Mouse (Mus musculus) heart, embryonic 16.5 days (tissue): ENCODE data around the gene Nrtn. TPM values are rescaled to one million over a fixed set of nuclear protein-coding genes. Genes with fewer than 3 reads are reported as not detected.

Source experiments
- ATAC-seq: fragments of 200-750 bp; cut with Nextera tagmentation; replicated peaks from 2 replicates; pipeline ENCODE4 v1.8.0; 2017; ENCODE audit warnings: moderate number of reproducible peaks; ENCODE audit not compliant: insufficient read depth, low FRiP score; ENCODE audit errors: extremely low read depth
- H3K27ac ChIP-seq: fragments of 300-500 bp; sonication (generic); 2 replicates; pipeline ENCODE4 v1.5.1; 2014; ENCODE audit warnings: mild to moderate bottlenecking, low read length, control low read depth, moderate library complexity
- H3K27me3 ChIP-seq: fragments of 300-500 bp; sonication (generic); 2 replicates; pipeline ENCODE4 v1.6.1; 2014; ENCODE audit warnings: low read length, mixed read lengths; ENCODE audit not compliant: control insufficient read depth, insufficient read depth
- H3K36me3 ChIP-seq: fragments of 300-500 bp; sonication (generic); 2 replicates; pipeline ENCODE4 v1.6.1; 2014; ENCODE audit not compliant: control insufficient read depth, insufficient read depth
- H3K4me1 ChIP-seq: fragments of 300-500 bp; sonication (generic); 2 replicates; pipeline ENCODE4 v1.6.1; 2014; ENCODE audit warnings: low read length, mixed read lengths; ENCODE audit not compliant: control insufficient read depth, insufficient read depth
- H3K4me2 ChIP-seq: fragments of 300-500 bp; sonication (generic); 2 replicates; pipeline ENCODE4 v1.6.1; 2014; ENCODE audit warnings: low read depth, mild to moderate bottlenecking, control low read depth, low read length
- H3K4me3 ChIP-seq: fragments of 300-500 bp; sonication (generic); 2 replicates; pipeline ENCODE4 v1.5.1; 2014; ENCODE audit warnings: mild to moderate bottlenecking, control low read depth, low read length
- H3K9ac ChIP-seq: fragments of 300-500 bp; sonication (generic); 2 replicates; pipeline ENCODE4 v1.6.1; 2014; ENCODE audit warnings: low read length, control low read depth
- H3K9me3 ChIP-seq: fragments of 300-500 bp; sonication (generic); replicated peaks from 2 replicates; pipeline ENCODE4 v1.6.1; 2016; ENCODE audit warnings: low read length; ENCODE audit not compliant: control insufficient read depth
- WGBS: fragments of 180-500 bp; shearing (Covaris S2); extraction: QIAGEN DNeasy Blood & Tissue Kit; methylation state at CpG from one replicate; pipeline ENCODE4 v1.1.7; 2014; 5-methylcytosine and 5-hydroxymethylcytosine counted together
- polyA plus RNA-seq: library from polyadenylated mRNA; unstranded; fragments of >200 nt; fragmentation: Nextera tagmentation; extraction: Ambion mirVana; gene quantifications from 2 replicates; pipeline ENCODE4 v1.2.1, GENCODE M21; 2015

The Nrtn gene
- polyA plus RNA-seq, 1 experiment from 2014 or later: 23.9 TPM

DNA sequence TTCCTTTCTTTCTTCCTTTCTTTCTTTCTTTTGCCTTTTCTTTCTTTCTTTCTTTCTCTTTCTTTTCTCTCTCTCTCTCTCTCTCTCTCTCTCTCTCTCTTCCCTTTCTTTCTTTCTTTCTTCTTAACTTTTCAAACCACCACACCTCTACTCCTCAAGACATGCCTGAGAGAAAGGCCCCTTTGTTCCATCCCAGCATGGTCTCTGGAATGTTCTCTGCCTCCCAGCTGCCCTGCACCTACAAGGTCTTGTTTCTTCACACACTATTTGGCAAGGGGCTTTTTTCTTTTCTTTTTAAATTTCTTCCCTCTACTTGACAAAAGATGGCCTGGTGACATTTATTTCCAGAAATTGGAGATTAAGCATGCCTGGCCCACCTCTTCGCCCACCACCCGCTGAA lies 27.7 kb downstream of the Nrtn start:
- WGBS: 47% methylated on average over 2 of the region's 2 CpGs
- Histone ChIP-seq H3K9me3 (peaks cover 5% of the 10 kb centered on the region; the same call in 1 of the 2 replicates), H3K4me1 (peaks cover 35% of the 10 kb centered on the region), H3K36me3 (peaks cover 6% of the 10 kb centered on the region; the same call in 1 of the 2 replicates), H3K9ac (no peak overlapping the region), H3K4me3 (no peak overlapping the region), H3K27ac (no peak overlapping the region), H3K4me2 (no peak overlapping the region), H3K27me3 (0 out of 2 replicates have a peak, but pooled peaks cover 2% of the 10 kb centered on the region)
- no peak for ATAC-seq

DNA sequence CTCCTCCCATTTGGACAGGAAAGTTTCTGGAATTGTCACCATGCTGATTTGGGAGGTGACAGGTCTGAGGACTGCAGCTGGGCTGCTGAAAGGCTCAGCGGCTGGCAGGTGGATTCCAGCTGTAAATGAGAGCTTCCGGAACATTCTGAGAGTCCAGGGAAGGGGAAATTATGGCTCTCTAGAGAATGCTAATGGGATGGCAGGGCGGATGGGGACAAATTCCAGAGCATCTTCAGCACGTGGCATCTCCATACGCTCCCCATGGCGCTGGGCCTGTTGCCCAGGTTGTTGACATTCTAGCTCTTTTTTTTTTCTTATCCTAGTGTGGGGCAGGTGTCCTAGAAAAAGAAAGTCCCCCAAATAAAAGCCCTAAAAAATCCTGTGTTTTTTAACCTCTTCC lies 28.2 kb downstream of the Nrtn start:
- peak overlapping the region; percentile 83 for H3K27ac ChIP-seq
- H3K27me3 ChIP-seq: 0 out of 2 replicates have a peak, but pooled peaks cover 2% of the 10 kb centered on the region
- peaks cover 6% of the 10 kb centered on the region; the same call in 1 of the 2 replicates for H3K36me3 ChIP-seq
- H3K9me3 ChIP-seq: peaks cover 5% of the 10 kb centered on the region; the same call in 1 of the 2 replicates
- no peak overlapping the region for H3K9ac ChIP-seq
- peaks cover 35% of the 10 kb centered on the region for H3K4me1 ChIP-seq
- no peak for ATAC-seq
- no peak overlapping the region for H3K4me2 ChIP-seq
- 27% methylated on average over 6 of the region's 6 CpGs for WGBS
- no peak overlapping the region for H3K4me3 ChIP-seq

DNA sequence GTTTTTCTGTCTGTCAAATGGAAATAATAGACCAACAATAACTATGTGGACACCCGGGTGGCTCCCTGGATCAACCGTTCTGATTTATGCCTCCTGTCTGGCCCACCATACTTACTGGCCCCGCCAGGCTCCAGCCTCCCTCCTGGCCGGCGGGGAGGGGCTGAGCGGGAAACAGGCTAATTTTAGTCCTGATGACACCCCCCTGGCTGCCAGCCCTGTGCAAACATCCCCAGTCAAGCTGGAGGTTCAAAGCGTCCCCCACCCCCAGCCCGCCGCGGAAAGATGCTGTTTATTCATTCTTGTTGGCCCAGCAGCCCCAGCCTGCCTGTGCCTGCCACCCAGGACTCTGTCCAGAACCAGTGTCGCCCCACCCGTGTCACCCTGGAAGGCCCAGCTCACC lies 29.2 kb downstream of the Nrtn start:
- H3K27me3 ChIP-seq: 0 out of 2 replicates have a peak, but pooled peaks cover under 1% of the 10 kb centered on the region
- whole genome bisulfite sequencing: 5% methylated on average over 12 of the region's 12 CpGs
- peak overlapping the region; percentile 49 for H3K9ac ChIP-seq
- H3K4me3 ChIP-seq: peak overlapping the region; percentile 9; the same call in 1 of the 2 replicates
- peak; percentile 76 for ATAC-seq
- peaks cover 5% of the 10 kb centered on the region; the same call in 1 of the 2 replicates for H3K9me3 ChIP-seq
- peak overlapping the region; percentile 52; the same call in 1 of the 2 replicates for H3K4me2 ChIP-seq
- H3K27ac ChIP-seq: peak overlapping the region; percentile 83
- H3K36me3 ChIP-seq: peaks cover 11% of the 10 kb centered on the region; the same call in 1 of the 2 replicates
- H3K4me1 ChIP-seq: peaks cover 38% of the 10 kb centered on the region

DNA sequence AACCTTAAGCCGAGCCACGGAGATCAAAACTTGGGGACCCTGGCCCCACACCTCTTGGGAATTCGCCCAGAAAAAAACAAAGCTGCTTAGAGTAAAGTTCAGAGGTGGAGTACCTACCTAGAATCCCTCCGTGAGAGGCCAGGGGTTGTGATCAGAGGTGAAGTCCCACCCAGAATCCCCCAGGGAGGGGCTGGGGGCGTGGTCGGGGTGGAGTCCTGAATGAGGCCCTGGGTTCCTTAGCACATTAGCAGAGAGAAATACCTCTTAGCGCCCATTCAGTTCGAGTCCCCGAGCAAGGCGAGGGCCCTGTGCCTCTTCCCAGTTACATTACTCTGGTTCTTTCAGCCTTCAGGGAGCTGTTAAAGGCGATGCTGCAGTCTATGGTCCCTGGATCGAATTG lies 29.7 kb downstream of the Nrtn start:
- 8% methylated on average over 12 of the region's 12 CpGs for WGBS
- H3K4me2 ChIP-seq: peak overlapping the region; percentile 52; the same call in 1 of the 2 replicates
- peak; percentile 56; the same call in 1 of the 2 replicates for ATAC-seq

DNA sequence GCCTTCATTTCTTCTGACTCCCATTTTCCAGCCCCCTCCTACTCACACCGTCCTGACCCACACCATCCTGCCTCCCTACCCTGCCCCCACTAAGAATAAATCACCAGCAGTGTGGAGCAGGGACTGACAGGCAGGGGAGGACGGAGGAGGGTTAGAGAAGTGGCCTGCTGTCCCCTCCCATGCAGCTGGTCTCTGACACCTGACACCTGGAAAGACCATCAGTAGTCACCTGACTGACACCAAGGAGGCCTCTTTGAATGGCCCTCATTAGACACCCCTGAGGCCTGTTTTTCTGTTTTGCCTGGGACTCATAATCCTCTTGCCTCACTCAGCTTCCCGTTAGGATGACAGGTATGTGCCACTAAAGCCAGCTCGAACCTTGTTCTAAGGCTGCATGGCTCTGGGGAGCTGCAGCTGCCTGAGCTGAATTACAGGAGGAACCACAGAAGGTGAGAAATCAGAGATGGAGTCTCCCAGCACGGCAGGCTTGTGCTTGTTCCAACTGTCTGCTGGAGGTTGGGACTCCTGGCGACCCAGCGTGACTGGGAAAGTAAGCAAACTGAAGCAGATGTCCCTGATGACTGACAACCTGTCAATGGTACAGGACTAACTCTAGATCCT lies 30.2 kb downstream of the Nrtn start:
- Histone ChIP-seq H3K9me3 (peaks cover 5% of the 10 kb centered on the region; the same call in 1 of the 2 replicates), H3K27ac (peak overlapping the region; percentile 83), H3K4me3 (no peak overlapping the region), H3K4me1 (peaks cover 41% of the 10 kb centered on the region), H3K4me2 (peak overlapping the region; percentile 52; the same call in 1 of the 2 replicates), H3K36me3 (peaks cover 19% of the 10 kb centered on the region), H3K9ac (peak overlapping the region; percentile 49), H3K27me3 (no peaks in the 10 kb centered on the region)
- ATAC-seq: no peak; the same call in 1 of the 2 replicates
- WGBS: 13% methylated on average over 7 of the region's 7 CpGs

More for the DNA sequence above, 29.7 kb downstream of the Nrtn start:
- Histone ChIP-seq H3K36me3 (peaks cover 14% of the 10 kb centered on the region), H3K27me3 (no peaks in the 10 kb centered on the region), H3K27ac (peak overlapping the region; percentile 83), H3K9ac (peak overlapping the region; percentile 49), H3K4me3 (no peak overlapping the region), H3K4me1 (peaks cover 41% of the 10 kb centered on the region), H3K9me3 (peaks cover 5% of the 10 kb centered on the region; the same call in 1 of the 2 replicates)

DNA sequence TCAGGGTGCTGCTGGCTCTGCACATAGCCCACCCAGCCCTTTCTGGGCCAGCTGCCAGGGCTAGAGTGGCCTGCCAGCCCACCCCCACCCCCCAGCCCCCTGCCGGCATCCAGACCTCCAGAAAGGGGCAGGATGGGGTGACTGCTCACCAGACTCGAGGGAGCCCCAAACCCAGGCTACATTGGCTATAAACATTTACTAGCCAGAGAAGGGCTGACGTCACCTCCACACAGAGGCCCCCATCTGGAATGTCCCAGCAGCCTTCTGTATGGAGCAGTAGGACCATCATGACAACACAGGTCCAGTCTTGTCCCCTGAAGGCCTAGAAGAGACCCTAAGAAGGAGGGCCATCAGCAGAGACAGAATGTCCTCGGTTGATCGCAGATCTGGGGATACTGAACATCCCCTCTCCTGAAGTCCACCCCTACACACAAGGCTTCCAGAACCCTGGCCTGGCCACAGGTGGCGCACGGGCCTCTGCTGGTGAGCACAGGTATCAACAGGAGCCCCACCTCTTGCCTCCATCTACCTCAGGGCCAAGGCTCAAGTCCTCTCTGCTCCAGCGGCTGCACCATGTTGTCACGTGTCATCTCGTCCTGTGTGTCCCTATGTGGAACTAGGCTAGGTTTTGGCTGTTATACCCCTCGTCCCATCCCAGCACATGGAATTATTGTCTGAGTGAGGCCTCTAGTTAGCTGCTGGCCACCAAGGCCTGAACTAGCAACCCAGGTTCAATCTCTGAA lies 33.7 kb downstream of the Nrtn start:
- Histone ChIP-seq H3K9me3 (peaks cover 5% of the 10 kb centered on the region; the same call in 1 of the 2 replicates), H3K4me3 (no peak overlapping the region), H3K27me3 (no peaks in the 10 kb centered on the region), H3K4me1 (peaks cover 39% of the 10 kb centered on the region), H3K9ac (peak overlapping the region; percentile 1; the same call in 1 of the 2 replicates), H3K27ac (no peak overlapping the region), H3K36me3 (peaks cover 29% of the 10 kb centered on the region), H3K4me2 (no peak overlapping the region)
- WGBS: 75% methylated on average over 11 of the region's 11 CpGs
- ATAC-seq: no peak

DNA sequence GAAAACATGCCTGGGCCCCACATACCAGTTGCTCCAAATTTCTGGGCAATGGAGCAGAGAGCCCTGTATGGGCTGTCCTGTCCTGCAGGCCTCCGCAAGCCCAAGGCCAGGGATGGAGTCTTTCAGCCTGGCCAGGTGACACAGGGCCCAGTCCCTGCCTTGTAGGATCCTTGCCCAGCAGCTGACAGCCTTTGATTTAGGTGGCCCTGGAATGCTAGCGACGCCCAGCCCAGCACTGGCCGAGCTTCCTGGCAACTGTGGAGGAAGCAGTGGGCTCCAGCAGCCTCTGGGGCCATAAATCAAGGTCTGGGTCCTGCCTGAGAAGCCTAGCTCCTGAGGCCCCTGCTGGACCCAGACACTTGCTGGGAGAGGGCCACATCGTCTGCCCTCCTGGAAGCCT lies 34.9 kb downstream of the Nrtn start:
- H3K4me3 ChIP-seq: no peak overlapping the region
- H3K27ac ChIP-seq: 0 out of 2 replicates have a peak overlapping the region, but pooled peaks have one; percentile 27
- ATAC-seq: no peak
- H3K36me3 ChIP-seq: peaks cover 29% of the 10 kb centered on the region
- H3K27me3 ChIP-seq: no peaks in the 10 kb centered on the region
- peaks cover 5% of the 10 kb centered on the region; the same call in 1 of the 2 replicates for H3K9me3 ChIP-seq
- no peak overlapping the region for H3K4me2 ChIP-seq
- WGBS: 80% methylated on average over 5 of the region's 5 CpGs
- H3K9ac ChIP-seq: no peak overlapping the region; the same call in 1 of the 2 replicates
- peaks cover 31% of the 10 kb centered on the region for H3K4me1 ChIP-seq

DNA sequence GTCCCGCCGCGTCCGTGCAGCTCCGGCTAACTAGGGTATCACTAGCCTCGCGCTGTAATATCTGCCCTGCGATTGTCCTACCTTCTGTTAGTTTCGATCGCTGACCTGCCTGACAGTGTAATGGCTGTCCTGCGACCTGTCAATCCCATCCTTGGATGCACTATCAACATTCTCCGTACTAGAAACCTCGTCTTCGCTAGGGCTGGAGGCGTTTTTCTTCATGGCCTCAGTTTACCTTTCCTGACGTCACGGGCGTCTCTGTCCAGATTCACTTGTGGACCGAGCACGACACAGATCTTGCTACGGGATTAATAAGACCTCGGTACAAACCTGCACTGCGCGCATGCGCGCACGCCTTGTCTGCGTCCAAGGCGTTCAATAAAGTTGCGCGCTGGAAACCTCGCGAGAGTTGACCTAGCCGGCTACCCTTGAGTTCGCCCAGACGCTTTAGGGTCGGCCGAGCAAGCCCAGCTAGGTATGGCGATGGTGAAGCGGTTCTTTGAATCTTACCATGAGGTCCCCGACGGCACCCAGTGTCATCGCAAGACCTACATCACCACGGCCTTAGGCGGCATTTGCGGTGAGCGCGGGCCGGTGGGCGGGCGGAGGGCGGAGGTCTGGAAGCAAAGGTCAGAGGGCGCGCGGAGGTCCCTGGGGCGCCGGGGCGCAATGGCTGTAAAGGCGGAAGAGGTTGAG lies 39.8 kb downstream of the Nrtn start, which contains the start of the genes Ndufa11 and Vmac:
Gene Ndufa11, plus strand, starts transcription at position 405 of the 696 bp plus-strand sequence.
Gene Vmac, minus strand, starts transcription at position 660 of the 696 bp plus-strand sequence.
- peaks cover 22% of the 10 kb centered on the region for H3K4me1 ChIP-seq
- H3K9me3 ChIP-seq: no peaks in the 10 kb centered on the region
- H3K4me2 ChIP-seq: peak within 1 kb of the TSS; percentile 79
- no peaks in the 10 kb centered on the region for H3K27me3 ChIP-seq
- H3K9ac ChIP-seq: peak within 1 kb of the TSS; percentile 96
- WGBS: under 1% methylated on average over 59 of the region's 59 CpGs
- H3K27ac ChIP-seq: peak within 1 kb of the TSS; percentile 85
- ATAC-seq: peak; percentile 73
- H3K36me3 ChIP-seq: peaks cover 14% of the 10 kb centered on the region
- peak within 1 kb of the TSS; percentile 87 for H3K4me3 ChIP-seq
